Mouse (Mus musculus): ENCODE measurements around the gene Fsd1. TPM values are rescaled to one million over a fixed set of nuclear protein-coding genes. Genes with fewer than 3 reads are reported as not detected.
A peak's percentile ranks its signal among the peaks of the same experiment; 100 is the strongest.

The Fsd1 gene
- polyA plus RNA-seq, 1 experiment from 2014 or later, result not detected

DNA sequence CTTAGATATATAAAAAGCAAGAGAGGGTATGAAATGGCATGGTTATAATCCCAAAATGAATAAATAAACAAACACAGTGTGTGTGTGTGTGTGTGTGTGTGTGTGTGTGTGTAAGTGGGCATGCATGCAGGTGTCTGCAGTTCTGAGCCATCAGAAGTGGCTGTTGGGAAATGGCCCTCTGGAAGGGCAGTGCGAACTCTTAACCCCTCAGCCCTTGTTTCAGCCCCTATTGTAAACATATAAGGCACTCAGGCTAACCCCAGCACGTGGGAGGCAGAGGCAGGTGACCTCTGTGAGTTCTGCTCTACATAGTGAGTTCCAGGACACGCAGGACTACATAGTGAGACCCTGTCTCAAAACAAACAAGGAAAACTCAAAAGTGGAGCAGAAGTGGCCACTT, 9.0 kb upstream of the Fsd1 start:
- Histone ChIP-seq H3K4me1 (ENCODE audit: insufficient read depth) (no peaks in the 10 kb centered on the region; the same call in 1 of the 2 replicates), H3K4me2 (ENCODE audit: low read depth, low read length) (no peak overlapping the region), H3K4me3 (ENCODE audit: low read depth, low read length) (no peak overlapping the region), H3K36me3 (replicated peaks; ENCODE audit: insufficient read depth, low read length) (no peaks in the 10 kb centered on the region), H3K9me3 (ENCODE audit: low read length) (no peaks in the 10 kb centered on the region), H3K27me3 (ENCODE audit: insufficient read depth, low read length) (0 out of 2 replicates have a peak, but pooled peaks cover 4% of the 10 kb centered on the region), H3K27ac (ENCODE audit: low read depth) (peak overlapping the region; percentile 55; the same call in 1 of the 2 replicates), H3K9ac (replicated peaks) (no peak overlapping the region)
- TF ChIP-seq EP300 (IDR thresholded peaks at IDR 0.05; ENCODE audit: low read depth) (no peak), CTCF (IDR thresholded peaks at IDR 0.05; ENCODE audit: low read depth) (no peak)
- DNase-seq (no peak), ATAC-seq (peak; percentile 64)
- 55% methylated on average over 3 of the region's 3 CpGs for WGBS (ENCODE audit: insufficient replicate concordance)

DNA sequence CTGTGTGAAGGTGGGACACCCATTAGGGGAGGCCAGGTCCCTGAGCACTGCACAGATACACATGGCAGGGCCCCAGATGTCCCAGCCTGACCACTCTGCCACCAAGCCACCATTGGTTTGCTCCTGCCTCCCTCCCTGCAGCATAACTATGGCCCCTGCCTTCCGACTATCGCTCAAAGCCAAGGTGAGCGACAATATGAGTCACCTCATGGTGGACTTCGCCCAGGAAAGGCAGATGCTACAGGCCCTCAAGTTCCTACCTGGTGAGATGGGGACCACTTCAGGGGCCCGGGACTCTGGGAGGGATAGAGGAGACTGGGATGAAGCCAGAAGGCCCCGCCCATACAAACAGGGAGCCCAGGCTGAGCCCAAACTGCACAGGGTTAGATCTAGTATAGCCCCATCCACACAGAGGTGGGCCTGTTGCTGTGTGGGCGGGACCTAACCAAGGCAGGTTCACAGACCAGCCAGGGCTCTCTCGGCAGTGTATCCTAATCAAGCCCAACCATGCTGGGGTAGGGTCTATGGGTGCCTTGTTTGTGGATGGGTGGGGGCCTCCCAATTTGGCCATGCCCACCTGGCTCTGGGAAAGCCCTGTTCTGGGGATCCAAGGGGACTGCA, 4.1 kb downstream of the Fsd1 start:
- Histone ChIP-seq H3K36me3 (replicated peaks; ENCODE audit: insufficient read depth, low read length) (no peaks in the 10 kb centered on the region), H3K4me3 (ENCODE audit: low read depth, low read length) (no peak overlapping the region), H3K27me3 (ENCODE audit: insufficient read depth, low read length) (peaks cover 13% of the 10 kb centered on the region), H3K9me3 (ENCODE audit: low read length) (no peaks in the 10 kb centered on the region), H3K4me1 (ENCODE audit: insufficient read depth) (no peaks in the 10 kb centered on the region), H3K27ac (ENCODE audit: low read depth) (no peak overlapping the region), H3K4me2 (ENCODE audit: low read depth, low read length) (no peak overlapping the region), H3K9ac (replicated peaks) (no peak overlapping the region)
- ATAC-seq, result no peak
- TF ChIP-seq EP300 (IDR thresholded peaks at IDR 0.05; ENCODE audit: low read depth) (no peak), CTCF (IDR thresholded peaks at IDR 0.05; ENCODE audit: low read depth) (no peak)
- no peak for DNase-seq
- WGBS (ENCODE audit: insufficient replicate concordance), result 67% methylated on average over 8 of the region's 8 CpGs

GRCm38 (mm10) chr17:55996007-55996406, 9.7 kb downstream of the Fsd1 start:
- no peak for DNase-seq
- Histone ChIP-seq H3K4me2 (ENCODE audit: low read depth, low read length) (no peak overlapping the region), H3K9me3 (ENCODE audit: low read length) (no peaks in the 10 kb centered on the region), H3K27ac (ENCODE audit: low read depth) (no peak overlapping the region), H3K27me3 (ENCODE audit: insufficient read depth, low read length) (0 out of 2 replicates have a peak, but pooled peaks cover 3% of the 10 kb centered on the region), H3K36me3 (replicated peaks; ENCODE audit: insufficient read depth, low read length) (0 out of 2 replicates have a peak, but pooled peaks cover 3% of the 10 kb centered on the region), H3K9ac (replicated peaks) (no peak overlapping the region), H3K4me3 (ENCODE audit: low read depth, low read length) (no peak overlapping the region), H3K4me1 (ENCODE audit: insufficient read depth) (no peaks in the 10 kb centered on the region)
- TF ChIP-seq EP300 (IDR thresholded peaks at IDR 0.05; ENCODE audit: low read depth), result no peak
- TF ChIP-seq CTCF (IDR thresholded peaks at IDR 0.05; ENCODE audit: low read depth), result no peak
- WGBS (ENCODE audit: insufficient replicate concordance), result 84% methylated on average over 15 of the region's 15 CpGs
- ATAC-seq, result no peak

DNA sequence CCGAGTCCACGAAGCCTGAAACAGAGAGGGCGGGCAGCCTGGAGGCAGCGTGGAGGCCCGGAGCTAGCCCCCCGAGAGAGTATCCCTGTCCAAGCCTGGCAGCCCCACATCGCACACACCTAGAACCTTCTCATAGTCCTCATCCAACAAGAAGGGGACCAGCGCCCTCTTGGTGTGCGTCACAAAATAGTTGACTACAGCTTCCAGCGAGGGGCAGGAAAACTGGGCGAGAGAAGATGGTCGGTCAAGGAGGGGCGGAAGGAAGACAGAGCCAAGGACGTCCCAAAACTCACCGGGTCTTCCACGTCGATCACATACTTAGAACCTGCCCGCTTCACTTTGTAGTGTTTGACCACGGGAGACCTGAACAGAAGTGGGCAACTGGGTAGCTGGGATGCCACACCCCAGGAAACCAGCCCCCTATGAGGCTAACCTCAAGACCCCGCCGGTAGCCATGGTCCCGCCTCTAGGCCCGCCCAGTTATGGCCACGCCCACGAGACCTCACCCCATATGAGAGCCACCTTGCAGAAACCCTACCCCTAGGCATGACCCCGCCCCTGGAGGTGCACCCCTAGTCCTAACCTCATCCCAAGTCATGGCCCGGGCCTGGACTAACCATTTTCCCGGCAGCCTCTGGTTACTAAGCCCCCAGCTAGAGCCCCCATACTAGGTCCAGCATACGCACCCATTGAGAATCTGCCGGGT, 13.6 kb downstream of the Fsd1 start:
- Histone ChIP-seq H3K4me3 (ENCODE audit: low read depth, low read length) (no peak overlapping the region), H3K4me1 (ENCODE audit: insufficient read depth) (no peaks in the 10 kb centered on the region), H3K27ac (ENCODE audit: low read depth) (no peak overlapping the region), H3K9me3 (ENCODE audit: low read length) (no peaks in the 10 kb centered on the region), H3K9ac (replicated peaks) (no peak overlapping the region), H3K4me2 (ENCODE audit: low read depth, low read length) (no peak overlapping the region), H3K27me3 (ENCODE audit: insufficient read depth, low read length) (0 out of 2 replicates have a peak, but pooled peaks cover 4% of the 10 kb centered on the region), H3K36me3 (replicated peaks; ENCODE audit: insufficient read depth, low read length) (0 out of 2 replicates have a peak, but pooled peaks cover 3% of the 10 kb centered on the region)
- ATAC-seq, result no peak
- DNase-seq, result no peak
- WGBS (ENCODE audit: insufficient replicate concordance), result 21% methylated on average over 30 of the region's 30 CpGs
- TF ChIP-seq CTCF (IDR thresholded peaks at IDR 0.05; ENCODE audit: low read depth), result no peak
- no peak for TF ChIP-seq EP300 (IDR thresholded peaks at IDR 0.05; ENCODE audit: low read depth)

DNA sequence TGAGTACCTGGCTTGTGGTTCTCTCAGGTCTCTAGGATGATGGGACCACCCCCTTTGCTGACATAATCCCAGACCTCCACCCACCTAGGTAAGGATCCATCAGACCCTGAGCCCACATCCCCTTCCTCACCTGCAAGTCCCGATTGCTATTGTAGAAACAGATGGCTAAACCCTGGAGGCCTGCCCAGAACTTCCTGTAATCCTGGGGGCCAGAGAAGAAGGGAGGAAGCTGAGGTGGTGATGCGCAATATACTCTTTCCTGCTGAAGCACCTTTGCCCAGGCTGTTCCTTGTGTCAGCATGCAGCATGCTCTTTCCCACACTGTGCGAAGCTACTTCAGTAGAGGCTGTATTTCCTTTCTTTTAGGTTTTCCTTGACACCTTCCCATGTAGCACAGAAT, 16.7 kb downstream of the Fsd1 start:
- H3K4me1 ChIP-seq (ENCODE audit: insufficient read depth), result peaks cover 10% of the 10 kb centered on the region
- H3K36me3 ChIP-seq (replicated peaks; ENCODE audit: insufficient read depth, low read length), result 0 out of 2 replicates have a peak, but pooled peaks cover 3% of the 10 kb centered on the region
- no peak for ATAC-seq
- no peak overlapping the region for H3K4me2 ChIP-seq (ENCODE audit: low read depth, low read length)
- WGBS (ENCODE audit: insufficient replicate concordance), result 44% methylated on average over 3 of the region's 3 CpGs
- DNase-seq, result no peak
- H3K4me3 ChIP-seq (ENCODE audit: low read depth, low read length), result no peak overlapping the region
- H3K9ac ChIP-seq (replicated peaks), result no peak overlapping the region
- 0 out of 2 replicates have a peak, but pooled peaks cover 4% of the 10 kb centered on the region for H3K27me3 ChIP-seq (ENCODE audit: insufficient read depth, low read length)
- no peaks in the 10 kb centered on the region for H3K9me3 ChIP-seq (ENCODE audit: low read length)
- TF ChIP-seq EP300 (IDR thresholded peaks at IDR 0.05; ENCODE audit: low read depth), result no peak
- no peak overlapping the region for H3K27ac ChIP-seq (ENCODE audit: low read depth)

DNA sequence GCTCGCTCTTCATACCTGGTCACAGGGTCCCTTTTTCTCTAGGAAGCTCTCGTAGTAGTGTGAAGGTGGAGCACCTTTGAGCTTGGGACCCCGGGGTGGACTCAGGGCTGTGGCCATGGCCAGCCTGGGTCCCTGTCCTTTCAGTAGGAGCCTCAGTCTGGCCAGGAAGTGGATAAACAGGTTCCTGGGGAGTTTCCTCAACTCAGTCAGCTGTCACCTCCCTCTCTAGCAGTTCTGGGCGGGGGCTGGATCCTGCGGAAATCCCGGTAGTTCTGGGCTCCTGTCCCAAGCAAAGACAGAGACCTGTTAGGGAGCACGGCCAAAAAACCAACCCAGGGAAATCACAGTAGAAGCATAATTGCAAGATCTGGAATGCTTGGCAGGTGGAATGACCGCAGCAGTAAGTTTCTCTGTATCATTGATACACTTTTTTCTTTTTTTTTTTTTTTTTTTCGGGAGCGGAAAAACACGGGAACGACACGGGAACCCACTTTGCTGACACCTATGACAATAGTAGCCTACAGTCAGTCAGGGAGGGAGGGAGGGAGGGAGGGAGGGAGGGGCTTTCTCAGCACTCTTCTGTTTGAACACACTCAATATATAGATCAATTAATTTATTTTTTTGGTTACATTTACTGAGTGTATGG, 19.2 kb downstream of the Fsd1 start, which contains the start of the genes Stap2 and Mpnd:
Gene Stap2 (minus strand): TSS at position 170 of the 647 bp plus-strand sequence.
Gene Mpnd (plus strand): TSS at position 297 of the 647 bp plus-strand sequence.
- peak within 1 kb of the TSS; percentile 42 for H3K9ac ChIP-seq (replicated peaks)
- TF ChIP-seq EP300 (IDR thresholded peaks at IDR 0.05; ENCODE audit: low read depth) (no peak), CTCF (IDR thresholded peaks at IDR 0.05; ENCODE audit: low read depth) (no peak)
- H3K4me1 ChIP-seq (ENCODE audit: insufficient read depth), result peaks cover 24% of the 10 kb centered on the region
- peak within 1 kb of the TSS; percentile 47 for H3K4me2 ChIP-seq (ENCODE audit: low read depth, low read length)
- H3K36me3 ChIP-seq (replicated peaks; ENCODE audit: insufficient read depth, low read length), result no peaks in the 10 kb centered on the region
- peak; percentile 60 for DNase-seq
- peak within 1 kb of the TSS; percentile 65 for H3K27ac ChIP-seq (ENCODE audit: low read depth)
- WGBS (ENCODE audit: insufficient replicate concordance), result 35% methylated on average over 13 of the region's 13 CpGs
- no peaks in the 10 kb centered on the region for H3K9me3 ChIP-seq (ENCODE audit: low read length)
- 0 out of 2 replicates have a peak, but pooled peaks cover 4% of the 10 kb centered on the region for H3K27me3 ChIP-seq (ENCODE audit: insufficient read depth, low read length)
- peak within 1 kb of the TSS; percentile 32 for H3K4me3 ChIP-seq (ENCODE audit: low read depth, low read length)
- peak; percentile 18 for ATAC-seq

Measured in liver, postnatal 0 days (tissue).